Mouse (Mus musculus) intestine, embryonic 15.5 days (tissue): ENCODE measurements around the gene Il3ra. TPM values are rescaled to one million over a fixed set of nuclear protein-coding genes. Genes with fewer than 3 reads are reported as not detected.
A peak's percentile ranks its signal among the peaks of the same experiment; 100 is the strongest.

Experiments
- ATAC-seq: fragments of 200-750 bp; cut with Nextera tagmentation; 2 replicates; pipeline ENCODE4 v1.8.0; 2017; ENCODE audit warnings: moderate TSS enrichment, moderate library complexity
- H3K27ac ChIP-seq: fragments of 300-500 bp; sonication (generic); 2 replicates; pipeline ENCODE4 v1.5.1; 2015; ENCODE audit warnings: mild to moderate bottlenecking, inconsistent platforms
- H3K27me3 ChIP-seq: fragments of 300-500 bp; sonication (generic); replicated peaks from 2 replicates; pipeline ENCODE4 v1.6.1; 2015; ENCODE audit warnings: inconsistent platforms
- H3K36me3 ChIP-seq: fragments of 300-500 bp; sonication (generic); 2 replicates; pipeline ENCODE4 v1.6.1; 2015; ENCODE audit warnings: inconsistent platforms
- H3K4me1 ChIP-seq: fragments of 300-500 bp; sonication (generic); replicated peaks from 2 replicates; pipeline ENCODE4 v1.6.1; 2015; ENCODE audit warnings: inconsistent platforms
- H3K4me2 ChIP-seq: fragments of 300-500 bp; sonication (generic); replicated peaks from 2 replicates; pipeline ENCODE4 v1.6.1; 2015; ENCODE audit warnings: mild to moderate bottlenecking, inconsistent platforms
- H3K4me3 ChIP-seq: fragments of 300-500 bp; sonication (generic); replicated peaks from 2 replicates; pipeline ENCODE4 v1.5.1; 2015; ENCODE audit warnings: inconsistent platforms
- H3K9ac ChIP-seq: fragments of 300-500 bp; sonication (generic); 2 replicates; pipeline ENCODE4 v1.6.1; 2015; ENCODE audit warnings: inconsistent platforms
- H3K9me3 ChIP-seq: fragments of 300-500 bp; sonication (generic); 2 replicates; pipeline ENCODE4 v1.6.1; 2016; ENCODE audit warnings: inconsistent platforms
- WGBS: fragments of 180-500 bp; shearing (Covaris S2); methylation state at CpG from one replicate; pipeline ENCODE4 v1.1.7; 2015; 5-methylcytosine and 5-hydroxymethylcytosine counted together
- polyA plus RNA-seq: library from polyadenylated mRNA; unstranded; fragments of >200 nt; fragmentation: Nextera tagmentation; extraction: Ambion mirVana; gene quantifications from 2 replicates; pipeline ENCODE4 v1.2.1, GENCODE M21; 2015

Il3ra gene
- polyA plus RNA-seq = 5.8 and 7.1 TPM in 2 replicates

DNA sequence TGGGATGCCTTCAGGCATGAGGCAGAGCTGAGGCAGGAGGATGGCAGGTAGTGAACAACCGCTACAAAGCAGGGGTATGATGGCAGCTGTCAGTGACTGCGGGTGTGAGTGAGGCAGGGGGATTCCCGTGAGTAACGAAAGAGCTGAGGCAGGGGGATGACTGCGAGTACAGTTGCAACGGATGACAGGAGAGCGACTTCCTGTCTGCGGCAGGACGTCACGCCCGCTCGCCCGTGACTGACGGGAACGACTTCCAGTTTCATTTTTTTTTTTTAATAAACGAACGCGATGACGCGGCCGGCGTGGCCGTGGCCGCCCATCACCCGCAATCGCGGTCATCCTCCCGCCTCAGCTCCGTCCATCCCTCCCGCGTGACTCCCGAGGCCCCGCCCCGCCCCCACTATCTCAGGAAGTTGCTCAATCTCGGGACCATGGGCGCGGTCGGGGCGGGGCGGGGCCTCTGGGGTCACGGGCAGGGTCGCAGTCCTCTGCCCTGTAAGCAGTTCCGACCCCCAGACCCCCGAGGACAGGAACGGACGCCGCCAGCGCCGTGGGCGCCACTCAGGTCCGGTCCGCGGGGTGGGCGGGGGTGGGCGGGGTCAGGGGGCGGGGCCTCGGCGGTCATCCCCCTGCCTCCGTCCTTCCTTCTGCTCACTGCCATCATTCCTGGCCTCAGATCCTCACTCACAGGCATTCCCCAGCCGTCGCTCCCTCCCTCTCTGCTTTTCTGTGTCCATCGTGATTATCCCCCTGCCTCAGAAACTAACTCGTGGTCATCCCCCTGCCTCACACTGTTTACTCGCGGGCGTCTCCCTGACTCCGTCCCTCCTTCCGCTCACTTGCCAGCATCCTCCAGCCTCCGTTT is at the start of gene Il3ra:
Gene Il3ra (plus strand): TSS at position 328 of the 865 bp plus-strand sequence.
- H3K27ac ChIP-seq = peak within 1 kb of the TSS; percentile 76
- H3K4me1 ChIP-seq = no peaks in the 10 kb centered on the region
- H3K9ac ChIP-seq = peak within 1 kb of the TSS; percentile 45
- H3K9me3 ChIP-seq = peaks cover 22% of the 10 kb centered on the region
- H3K4me2 ChIP-seq = peak within 1 kb of the TSS; percentile 82
- peak; percentile 69 for ATAC-seq
- H3K36me3 ChIP-seq = peaks cover 14% of the 10 kb centered on the region
- WGBS = 3% methylated on average over 69 of the region's 69 CpGs
- H3K27me3 ChIP-seq = no peaks in the 10 kb centered on the region
- H3K4me3 ChIP-seq = peak within 1 kb of the TSS; percentile 58

DNA sequence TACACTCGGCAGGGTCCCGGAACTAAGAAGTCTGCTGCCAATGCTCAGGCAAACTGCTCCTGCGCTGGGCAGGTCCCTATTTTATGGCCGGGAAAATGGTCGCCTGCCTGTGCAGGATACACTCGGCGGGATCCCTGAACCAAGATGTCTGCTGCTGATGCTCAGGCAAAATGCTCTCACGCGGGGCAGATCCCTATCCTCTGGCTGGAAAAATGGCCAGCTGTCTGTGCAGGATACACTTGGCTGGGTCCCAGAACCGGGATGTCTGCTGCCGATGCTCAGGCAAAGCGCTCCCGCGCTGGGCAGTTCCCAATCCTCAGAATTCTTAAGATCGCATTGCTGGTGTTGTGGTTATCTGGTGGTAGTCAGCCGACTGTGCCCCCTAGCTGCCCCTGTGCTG is 37.1 kb upstream of the Il3ra start:
- H3K9me3 ChIP-seq = no peaks in the 10 kb centered on the region
- H3K4me3 ChIP-seq = 0 out of 2 replicates have a peak overlapping the region, but pooled peaks have one; percentile 11
- H3K4me2 ChIP-seq = peak overlapping the region; percentile 38
- 50% methylated on average over 16 of the region's 16 CpGs for WGBS
- H3K27ac ChIP-seq = no peak overlapping the region
- no peak for ATAC-seq
- no peaks in the 10 kb centered on the region for H3K27me3 ChIP-seq
- H3K36me3 ChIP-seq = no peaks in the 10 kb centered on the region
- no peaks in the 10 kb centered on the region for H3K4me1 ChIP-seq
- H3K9ac ChIP-seq = no peak overlapping the region

GRCm38 (mm10) chr14:14309416-14309815 is 36.7 kb upstream of the Il3ra start:
- H3K4me3 ChIP-seq = no peak overlapping the region
- no peak overlapping the region for H3K9ac ChIP-seq
- peak overlapping the region; percentile 38; the same call in 1 of the 2 replicates for H3K4me2 ChIP-seq
- no peaks in the 10 kb centered on the region for H3K36me3 ChIP-seq
- no peaks in the 10 kb centered on the region for H3K27me3 ChIP-seq
- 54% methylated on average over 14 of the region's 14 CpGs for WGBS
- H3K9me3 ChIP-seq = no peaks in the 10 kb centered on the region
- no peak for ATAC-seq
- no peak overlapping the region for H3K27ac ChIP-seq
- no peaks in the 10 kb centered on the region for H3K4me1 ChIP-seq

GRCm38 (mm10) chr14:14322528-14322927 is 23.5 kb upstream of the Il3ra start, which contains the start of gene Olfr31:
Gene Olfr31 (plus strand): TSS chr14:14322828.
- H3K27me3 ChIP-seq = no peaks in the 10 kb centered on the region
- H3K27ac ChIP-seq = no peak within 1 kb of the TSS
- H3K9me3 ChIP-seq = no peaks in the 10 kb centered on the region
- H3K4me2 ChIP-seq = no peak within 1 kb of the TSS
- H3K36me3 ChIP-seq = no peaks in the 10 kb centered on the region
- no peak within 1 kb of the TSS for H3K4me3 ChIP-seq
- H3K4me1 ChIP-seq = no peaks in the 10 kb centered on the region
- H3K9ac ChIP-seq = no peak within 1 kb of the TSS
- no peak for ATAC-seq

- H3K4me2 ChIP-seq = peak overlapping the region; percentile 82
- peak overlapping the region; percentile 45 for H3K9ac ChIP-seq
- H3K9me3 ChIP-seq = peaks cover 19% of the 10 kb centered on the region
- H3K4me3 ChIP-seq = peak overlapping the region; percentile 58
- H3K4me1 ChIP-seq = no peaks in the 10 kb centered on the region
- ATAC-seq = peak; percentile 87
- WGBS = 4% methylated on average over 40 of the region's 40 CpGs
- peaks cover 12% of the 10 kb centered on the region for H3K36me3 ChIP-seq
- H3K27me3 ChIP-seq = no peaks in the 10 kb centered on the region
- H3K27ac ChIP-seq = peak overlapping the region; percentile 76
Measured at GRCm38 (mm10) chr14:14345113-14345871, 783 bp upstream of the Il3ra start.

GRCm38 (mm10) chr14:14346813-14347100 is 682 bp downstream of the Il3ra start:
- peak; percentile 14; the same call in 1 of the 2 replicates for ATAC-seq
- WGBS = 24% methylated on average over 15 of the region's 16 CpGs
- Histone ChIP-seq H3K36me3 (peaks cover 19% of the 10 kb centered on the region), H3K9ac (no peak overlapping the region), H3K4me3 (peak overlapping the region; percentile 58), H3K4me2 (peak overlapping the region; percentile 82), H3K4me1 (no peaks in the 10 kb centered on the region), H3K9me3 (peaks cover 24% of the 10 kb centered on the region), H3K27ac (no peak overlapping the region), H3K27me3 (no peaks in the 10 kb centered on the region)

DNA sequence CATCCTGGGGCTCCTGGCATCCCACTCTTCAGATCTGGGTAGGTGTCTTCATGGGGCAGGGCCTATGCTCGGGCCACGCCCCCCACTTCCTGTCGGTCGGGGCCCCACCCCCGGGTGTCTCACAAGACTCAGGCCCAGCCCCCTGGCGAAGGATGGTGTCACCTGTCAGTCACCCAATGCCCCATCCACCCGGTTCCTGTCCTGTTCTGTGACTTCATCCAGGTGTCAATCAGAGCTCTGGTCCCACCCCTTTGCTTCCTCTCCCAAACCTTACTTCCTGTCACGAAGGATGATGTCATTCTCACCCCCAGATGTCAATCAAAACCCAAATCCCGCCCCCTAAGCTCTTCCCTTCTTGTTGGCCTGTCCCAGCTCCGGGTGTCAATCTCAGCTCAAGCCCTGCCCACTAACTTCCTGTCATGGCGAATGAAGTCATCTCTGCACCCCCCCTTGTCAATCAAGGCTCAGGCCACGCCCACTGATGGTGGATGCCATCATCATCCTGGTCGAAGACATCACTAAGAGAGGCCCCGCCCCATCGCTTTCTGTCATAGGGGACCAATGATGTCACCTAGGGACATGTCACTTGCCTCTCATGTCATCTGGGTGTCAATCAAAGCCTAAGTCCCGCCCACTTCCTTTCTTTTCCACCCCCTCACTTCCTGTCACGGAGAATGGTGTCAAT is 1.2 kb downstream of the Il3ra start:
- Histone ChIP-seq H3K9ac (no peak overlapping the region), H3K27ac (no peak overlapping the region), H3K9me3 (peaks cover 24% of the 10 kb centered on the region), H3K36me3 (peaks cover 19% of the 10 kb centered on the region), H3K4me1 (no peaks in the 10 kb centered on the region), H3K4me3 (no peak overlapping the region), H3K27me3 (no peaks in the 10 kb centered on the region), H3K4me2 (0 out of 2 replicates have a peak overlapping the region, but pooled peaks have one; percentile 82)
- 81% methylated on average over 17 of the region's 17 CpGs for WGBS
- ATAC-seq = peak; percentile 2; the same call in 1 of the 2 replicates

- no peak overlapping the region for H3K4me2 ChIP-seq
- WGBS = 94% methylated on average over 14 of the region's 14 CpGs
- no peak overlapping the region for H3K27ac ChIP-seq
- H3K9me3 ChIP-seq = peaks cover 24% of the 10 kb centered on the region
- peaks cover 19% of the 10 kb centered on the region for H3K36me3 ChIP-seq
- H3K27me3 ChIP-seq = no peaks in the 10 kb centered on the region
- H3K4me1 ChIP-seq = no peaks in the 10 kb centered on the region
- H3K9ac ChIP-seq = no peak overlapping the region
- no peak for ATAC-seq
- no peak overlapping the region for H3K4me3 ChIP-seq
Measured at GRCm38 (mm10) chr14:14347836-14348621, 2.0 kb downstream of the Il3ra start.

DNA sequence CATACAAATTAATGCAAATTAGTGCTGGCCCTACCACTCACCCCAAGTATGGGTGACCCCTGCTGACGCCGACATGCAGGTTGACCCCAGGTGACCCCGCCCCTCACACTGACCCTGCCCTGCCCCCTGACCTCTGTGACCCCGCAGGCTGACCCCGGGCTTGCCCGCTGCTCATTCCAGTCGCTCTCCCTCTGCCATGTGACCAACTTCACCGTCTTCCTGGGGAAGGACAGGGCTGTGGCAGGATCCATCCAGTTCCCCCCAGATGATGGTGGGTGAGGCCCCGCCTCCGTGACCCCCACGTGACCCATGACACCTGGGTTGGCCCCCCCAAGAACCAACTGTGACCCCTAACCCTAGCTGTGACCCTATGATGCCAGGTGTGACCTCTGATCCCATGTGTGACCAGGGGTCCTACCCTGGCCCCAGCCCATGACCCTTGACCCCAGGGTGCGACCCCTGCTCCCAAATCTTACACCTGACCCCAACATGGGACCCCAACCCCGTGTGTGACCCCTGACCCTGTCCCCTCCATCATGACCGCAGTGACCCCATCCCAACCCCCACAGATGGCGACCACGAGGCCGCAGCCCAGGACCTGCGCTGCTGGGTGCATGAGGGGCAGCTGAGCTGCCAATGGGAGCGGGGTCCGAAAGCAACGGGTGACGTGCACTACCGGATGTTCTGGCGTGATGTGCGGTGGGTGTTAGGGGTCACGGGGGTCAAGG is 2.8 kb downstream of the Il3ra start:
- Histone ChIP-seq H3K9ac (no peak overlapping the region), H3K4me3 (no peak overlapping the region), H3K27me3 (no peaks in the 10 kb centered on the region), H3K4me2 (no peak overlapping the region), H3K9me3 (peaks cover 26% of the 10 kb centered on the region), H3K27ac (no peak overlapping the region), H3K4me1 (no peaks in the 10 kb centered on the region), H3K36me3 (peaks cover 19% of the 10 kb centered on the region)
- no peak for ATAC-seq
- 98% methylated on average over 26 of the region's 26 CpGs for WGBS

DNA sequence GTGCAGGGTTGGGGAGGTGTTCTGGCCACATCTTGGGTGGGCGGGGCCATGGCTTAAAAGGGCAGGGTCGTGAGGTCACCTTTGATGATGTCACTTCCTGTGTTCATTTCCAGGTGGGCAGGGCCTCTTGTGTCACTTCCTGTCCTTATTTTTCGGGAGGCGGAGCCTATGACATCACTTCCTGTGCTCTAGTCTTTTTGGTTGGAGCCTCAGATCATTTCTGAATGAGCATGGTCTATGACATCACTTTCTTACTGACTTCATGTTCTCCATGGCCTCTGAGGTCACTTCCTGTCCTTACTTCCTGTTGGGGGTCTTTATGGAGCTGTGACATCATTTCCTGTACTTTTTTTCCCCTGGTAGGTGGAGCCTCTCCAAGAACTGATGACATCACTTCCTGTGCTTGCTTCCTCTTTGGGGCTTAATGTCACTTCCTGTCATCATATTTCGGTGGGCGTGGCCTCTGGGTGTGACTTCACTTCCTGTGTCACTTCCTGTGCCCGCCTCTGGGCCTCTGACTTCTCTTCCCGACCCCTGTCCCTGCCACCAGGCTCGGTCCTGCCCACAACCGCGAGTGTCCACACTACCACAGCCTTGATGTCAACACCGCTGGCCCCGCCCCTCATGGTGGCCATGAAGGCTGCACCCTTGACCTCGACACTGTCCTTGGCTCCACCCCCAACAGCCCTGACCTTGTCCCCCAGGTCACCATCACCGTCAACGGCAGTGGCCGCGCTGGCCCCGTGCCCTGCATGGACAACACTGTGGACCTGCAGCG is 3.6 kb downstream of the Il3ra start:
- no peak overlapping the region for H3K4me2 ChIP-seq
- ATAC-seq = no peak
- H3K9me3 ChIP-seq = peaks cover 29% of the 10 kb centered on the region
- H3K36me3 ChIP-seq = peaks cover 19% of the 10 kb centered on the region
- no peak overlapping the region for H3K27ac ChIP-seq
- 97% methylated on average over 20 of the region's 20 CpGs for WGBS
- no peaks in the 10 kb centered on the region for H3K27me3 ChIP-seq
- H3K4me1 ChIP-seq = no peaks in the 10 kb centered on the region
- H3K9ac ChIP-seq = no peak overlapping the region
- H3K4me3 ChIP-seq = no peak overlapping the region
